Mouse (Mus musculus) thymus, adult 2 months (tissue): ENCODE measurements around the gene Ccdc88c.

Experiments used
- CTCF ChIP-seq: fragments of 200-500 bp; IDR thresholded peaks from 2 replicates; pipeline ENCODE4 v1.5.1; 2012; ENCODE audit warnings: mild to moderate bottlenecking, control low read depth, low read length, moderate library complexity, borderline replicate concordance; ENCODE audit not compliant: control insufficient read depth, poor library complexity, insufficient read depth; ENCODE audit errors: extremely low read depth
- POLR2A ChIP-seq: fragments of 200-500 bp; IDR thresholded peaks from 2 replicates; pipeline ENCODE4 v1.6.1; 2012; ENCODE audit warnings: mild to moderate bottlenecking, low read length, control low read depth, moderate library complexity; ENCODE audit not compliant: control insufficient read depth, poor library complexity, insufficient read depth; ENCODE audit errors: extremely low read depth

DNA sequence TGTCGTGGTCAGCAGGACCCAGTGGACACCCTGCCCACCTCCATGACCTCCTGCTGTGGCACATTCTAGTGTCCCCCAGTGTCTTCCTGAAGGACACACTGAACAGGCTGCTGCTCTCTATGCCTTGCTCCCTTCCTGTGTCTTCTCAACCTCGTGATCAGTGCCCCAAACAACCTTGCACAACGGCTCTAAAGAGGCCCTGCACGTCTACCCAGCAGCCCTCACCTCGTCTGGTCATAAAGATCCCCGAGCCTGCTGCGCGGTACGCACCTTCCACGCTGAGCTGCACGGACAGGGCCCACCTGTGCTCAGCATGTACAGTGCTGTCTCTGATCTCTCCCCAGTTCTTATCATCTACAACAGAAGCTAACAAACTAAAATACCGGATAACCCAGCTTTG, 82.9 kb downstream of the Ccdc88c start:
- no peak for TF ChIP-seq CTCF
- TF ChIP-seq POLR2A, result no peak
